Mouse (Mus musculus) cerebellum, postnatal 4 days (tissue): Measurements from ENCODE around the gene Kif16b.

Experiments
- DNase-seq, 2 experiments: peaks; one replicate each; pipeline ENCODE4 v3.0.0; 2022; ENCODE audit warnings: low spot score in 2 of 2, mixed read lengths in 1 of 2

Kif16b gene

DNA sequence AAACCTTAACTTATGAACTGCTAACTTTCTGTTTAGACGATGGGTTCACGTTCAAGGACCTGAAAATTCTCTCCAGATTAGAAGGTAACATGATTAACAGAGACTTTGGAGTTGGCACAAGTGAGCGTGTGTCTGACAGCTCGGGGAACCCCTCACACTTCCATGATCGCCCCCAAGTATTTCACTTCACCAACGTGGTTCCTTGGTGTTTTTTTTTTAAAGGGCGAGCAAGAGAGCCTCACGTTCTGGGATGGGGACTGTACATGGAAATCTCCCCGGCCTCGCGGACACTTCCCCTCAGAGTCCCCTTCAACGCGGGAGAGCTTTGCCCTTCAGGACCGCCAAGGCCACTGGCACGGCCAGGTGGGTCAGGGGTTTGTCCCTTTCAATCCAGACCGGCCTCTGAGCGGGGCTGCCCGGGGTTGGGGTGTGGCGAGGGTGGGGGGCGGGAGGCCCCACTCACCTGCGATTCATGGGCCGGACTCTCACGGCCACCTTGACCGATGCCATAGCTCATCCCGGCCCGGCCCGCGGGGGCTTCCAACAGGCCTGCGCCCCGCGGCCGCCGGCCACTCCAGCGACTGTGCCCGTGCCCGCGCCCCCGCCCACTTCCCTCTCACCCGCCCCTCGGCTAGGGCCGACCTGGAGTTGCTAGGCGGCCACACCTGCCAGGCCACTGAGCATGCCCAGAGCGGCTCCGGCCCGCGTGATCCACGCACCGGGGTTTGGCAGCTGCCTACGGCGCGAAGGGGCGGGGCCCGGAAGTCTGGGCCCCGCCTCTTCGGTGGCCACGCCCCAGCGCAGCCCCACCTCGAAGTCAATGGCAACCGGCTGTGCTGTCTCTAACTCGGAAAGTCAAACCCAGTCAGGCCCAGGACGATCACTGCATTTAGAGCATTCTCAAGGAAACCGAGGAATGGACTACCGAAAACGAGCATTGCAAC, at the start of gene Kif16b:
Kif16b (minus strand) TSS at position 670 of the 944 bp plus-strand sequence.
- peak; percentile 79 to 86 for DNase-seq

DNA sequence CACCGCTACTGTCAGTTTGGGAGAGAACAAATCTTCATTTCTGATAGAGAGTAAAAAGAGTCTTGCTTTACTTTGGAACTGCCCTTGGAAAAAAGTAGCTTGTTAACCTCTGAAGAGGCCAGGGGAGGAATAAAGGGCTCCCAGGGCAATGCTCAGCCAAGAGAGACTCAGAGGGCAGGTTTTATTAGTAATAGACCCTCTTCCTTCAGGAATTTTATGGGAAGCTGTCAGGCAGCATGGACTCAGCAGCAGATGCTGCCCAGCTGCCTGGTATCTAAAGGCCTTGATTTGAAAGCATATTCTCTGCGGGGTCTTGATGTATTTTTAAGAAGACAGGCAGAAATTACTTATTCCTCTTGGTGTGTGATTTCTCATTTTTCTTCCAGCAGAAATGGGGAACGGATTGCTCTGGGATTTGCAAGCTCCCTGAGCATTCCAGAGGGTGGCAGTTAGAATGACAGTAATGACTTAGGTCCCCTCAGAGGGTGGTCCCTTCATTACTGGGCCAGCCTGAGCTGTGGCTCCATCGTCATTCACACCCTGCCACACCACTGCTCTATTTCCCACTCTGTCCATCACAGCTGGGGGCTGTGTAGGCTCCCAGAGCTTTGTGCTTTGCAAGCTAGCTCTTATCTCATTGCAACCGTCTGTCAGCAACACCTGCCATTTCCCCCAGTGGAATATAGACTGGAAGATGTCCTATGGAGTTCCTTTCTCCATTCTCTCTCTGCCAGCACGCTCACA, 39.7 kb upstream of the Kif16b start:
- no peak for DNase-seq

DNA sequence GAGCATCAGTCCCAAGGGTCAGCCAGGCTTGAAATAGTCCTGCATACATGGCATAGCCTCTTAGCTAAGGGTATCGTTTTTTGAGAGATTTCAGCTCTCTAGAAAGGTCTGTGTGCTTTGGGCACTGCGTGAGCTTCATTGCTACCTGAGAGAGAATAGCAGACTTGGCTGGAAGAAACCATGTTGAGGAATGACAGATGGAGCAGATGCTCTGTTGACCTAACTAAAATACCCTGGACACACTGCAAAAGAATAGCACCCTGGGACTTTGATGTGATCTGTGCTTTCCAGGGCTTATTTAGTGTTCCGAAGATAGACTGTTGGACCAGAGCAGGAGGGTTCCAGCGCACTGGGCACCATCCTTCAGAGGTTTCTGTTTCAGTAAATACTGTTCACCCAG, 29.1 kb upstream of the Kif16b start:
- DNase-seq = no peak

DNA sequence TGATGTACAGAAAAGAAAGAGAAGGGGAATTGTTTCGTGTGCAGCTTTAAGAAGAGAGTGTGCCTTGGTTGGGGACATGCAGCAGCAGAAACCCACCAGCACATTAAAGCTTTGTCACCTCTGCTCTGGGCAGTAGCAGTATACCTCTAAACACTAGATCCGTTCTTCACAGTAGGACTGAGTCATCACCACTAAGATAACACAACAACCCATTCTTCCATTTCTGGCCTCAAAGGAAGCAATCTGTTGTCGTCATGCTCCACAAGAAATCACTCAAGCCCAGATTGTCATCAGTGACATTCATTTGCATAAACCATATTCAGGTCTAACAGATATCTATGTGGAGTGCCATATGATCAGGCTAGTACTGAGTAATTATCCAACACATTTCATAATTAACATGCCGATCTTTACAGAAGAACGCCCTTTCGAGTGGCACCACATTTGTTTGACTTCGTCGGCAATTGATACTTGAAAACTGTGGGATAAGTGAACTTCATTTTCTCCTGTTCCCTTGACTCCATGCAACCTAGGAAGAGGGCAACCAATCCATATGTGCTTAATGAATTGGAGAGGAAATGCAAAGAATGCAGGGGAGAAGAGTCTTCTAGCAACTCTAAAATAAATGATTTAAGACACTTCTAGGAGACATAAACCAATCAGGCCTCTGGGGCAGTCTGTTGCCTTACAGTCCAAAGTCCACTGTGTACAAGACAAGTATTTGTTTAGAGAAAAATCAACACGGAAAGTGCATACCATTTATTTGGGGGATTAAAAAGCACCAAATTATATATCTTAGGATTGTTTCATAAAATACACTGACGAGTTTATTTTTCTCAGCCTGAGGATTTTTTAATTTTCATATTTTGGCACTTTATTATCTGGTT, 28.1 kb upstream of the Kif16b start:
- no peak for DNase-seq

DNA sequence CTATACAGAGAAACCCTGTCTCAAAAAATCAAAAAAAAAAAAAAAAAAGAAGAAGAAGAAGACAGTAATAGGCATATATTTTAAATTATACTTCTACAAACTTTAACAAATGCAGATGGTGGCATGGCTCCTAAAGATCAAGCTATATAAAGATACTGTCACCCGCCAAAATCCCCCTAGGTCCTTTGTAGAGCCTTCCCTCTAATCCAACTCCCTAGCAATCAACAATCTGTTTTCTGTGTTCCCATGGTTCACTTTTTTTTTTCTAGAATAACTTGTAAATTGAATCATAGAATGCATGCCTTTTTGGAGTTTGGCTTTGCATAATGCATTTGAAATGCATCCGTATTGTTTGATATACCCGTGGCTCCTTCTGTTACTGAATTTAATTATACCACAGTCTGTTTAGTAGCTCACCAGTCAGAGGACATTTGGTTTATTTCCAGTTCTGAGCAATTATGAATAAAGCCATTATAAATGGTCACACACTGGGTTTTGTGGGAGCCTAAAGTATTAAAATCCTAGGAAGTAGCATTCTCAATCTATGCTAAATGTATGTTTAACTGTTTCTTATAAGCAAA, 9.6 kb upstream of the Kif16b start:
- no peak for DNase-seq

DNA sequence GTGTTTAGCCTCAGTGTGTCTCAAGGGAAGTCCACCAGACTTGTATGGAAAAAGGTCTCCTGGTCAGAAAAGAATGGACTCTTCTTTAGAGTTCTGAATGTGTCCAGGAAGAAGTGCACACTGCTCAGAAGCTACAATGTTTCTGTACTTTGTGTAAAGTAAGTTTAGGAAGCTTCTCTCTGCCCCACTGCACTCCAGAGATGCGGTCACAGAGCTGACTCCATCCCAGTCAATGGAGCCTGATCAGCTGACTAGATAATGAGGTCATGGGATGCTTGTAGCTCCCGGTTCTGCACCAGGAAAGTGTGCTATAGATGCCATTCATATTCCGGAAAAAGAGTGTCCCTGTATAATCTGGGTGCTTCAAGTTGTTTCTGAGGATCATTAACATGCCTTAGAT, 7.9 kb upstream of the Kif16b start:
- no peak for DNase-seq

DNA sequence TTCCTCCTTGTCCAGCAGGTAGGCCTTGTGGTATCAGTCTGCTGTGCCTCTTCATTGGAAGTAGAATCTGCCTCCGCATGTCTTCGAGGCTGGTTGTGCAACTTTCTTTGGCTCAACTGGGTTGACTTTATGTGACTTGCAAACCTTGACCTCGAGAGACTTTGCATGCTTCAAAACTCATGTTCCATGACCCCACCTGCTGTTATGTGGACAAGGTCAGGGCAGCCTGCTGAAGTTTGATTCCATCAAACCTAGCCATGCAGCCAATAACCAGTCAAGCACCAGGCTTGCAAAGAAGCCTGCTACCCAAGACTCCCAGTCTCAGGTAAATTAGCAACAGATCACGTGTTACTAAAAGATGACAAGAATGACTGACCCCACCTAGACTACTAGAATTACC, 5.7 kb upstream of the Kif16b start:
- DNase-seq = no peak

DNA sequence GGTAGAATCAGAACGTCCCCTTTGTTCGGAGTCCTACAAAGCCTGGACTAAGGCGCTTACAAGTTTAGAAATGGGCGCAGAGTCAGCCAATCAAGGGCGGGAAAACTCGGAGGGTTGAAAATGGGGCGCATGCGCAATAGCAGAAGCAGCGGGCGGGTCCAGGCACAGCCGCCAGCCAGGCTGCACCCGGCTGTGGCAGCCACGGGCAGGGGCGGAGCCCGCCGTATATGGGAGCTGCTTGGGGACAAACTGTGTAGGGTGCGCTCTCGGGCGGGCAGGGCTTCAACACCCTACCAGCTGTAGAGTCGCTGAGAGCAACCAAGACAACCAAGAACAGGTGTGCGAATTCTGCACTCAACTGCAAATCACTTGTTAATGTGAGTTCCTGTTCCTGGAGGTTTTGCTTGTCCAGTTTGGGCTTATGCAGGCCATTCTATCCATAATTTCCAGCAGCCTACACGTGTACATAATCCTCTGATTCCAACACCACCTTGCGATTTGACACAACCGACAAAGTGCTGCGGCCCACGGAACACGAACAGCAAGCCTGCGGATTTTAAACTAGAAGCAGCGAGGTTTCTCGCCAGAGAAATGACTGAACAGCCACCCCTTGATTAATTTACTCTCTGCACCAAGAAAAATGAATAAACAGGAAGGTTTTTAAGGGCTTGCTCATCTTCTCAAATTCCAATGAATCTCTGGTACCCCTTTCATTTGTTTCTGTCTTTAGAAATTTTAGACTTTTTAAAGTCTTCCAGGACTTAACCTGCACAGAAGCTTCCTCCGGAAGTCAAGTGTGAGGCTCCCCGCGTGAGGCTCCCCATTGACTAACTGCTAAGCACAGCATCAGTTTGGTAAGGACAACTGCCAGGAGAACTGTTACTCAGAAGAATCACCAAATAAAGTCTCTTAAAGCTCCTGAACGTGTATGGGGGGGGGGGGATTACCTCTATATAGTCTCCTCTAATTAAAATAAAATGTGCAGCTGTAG, 1.9 kb upstream of the Kif16b start:
- peak; percentile 82 to 87 for DNase-seq

DNA sequence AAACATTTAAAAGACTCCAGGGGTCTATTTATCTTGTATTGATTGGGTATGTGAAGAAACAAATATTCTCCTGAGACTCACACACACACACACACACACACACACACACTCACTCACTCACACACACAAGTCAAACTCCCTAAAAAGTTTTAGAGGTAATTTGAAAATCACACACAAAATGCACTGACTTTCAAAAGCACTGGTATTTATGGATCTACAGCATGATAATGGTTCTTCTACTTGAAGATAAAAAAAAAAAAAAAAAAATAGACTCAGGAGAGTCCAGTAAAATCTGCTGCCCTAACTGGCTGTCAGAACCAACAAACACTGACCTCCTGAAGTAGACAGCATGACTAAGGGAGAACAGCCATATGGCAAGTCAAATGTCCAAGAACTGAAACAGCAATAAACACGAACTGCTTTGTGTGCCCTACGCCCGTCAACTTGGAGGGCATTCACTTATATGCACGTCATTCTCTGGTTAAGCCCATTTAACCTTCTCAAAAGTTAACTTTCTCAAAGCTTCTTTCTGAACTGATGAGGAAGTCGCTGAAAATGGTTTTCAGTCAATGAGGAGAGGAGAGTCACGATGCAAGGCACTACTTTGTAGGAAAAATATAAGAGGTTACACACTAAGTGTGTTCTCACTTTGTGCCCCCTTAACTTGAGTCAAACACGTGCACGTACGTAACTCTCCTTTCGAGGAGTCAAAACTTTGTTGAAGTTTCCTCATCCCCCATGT, 1.0 kb downstream of the Kif16b start:
- no peak for DNase-seq

DNA sequence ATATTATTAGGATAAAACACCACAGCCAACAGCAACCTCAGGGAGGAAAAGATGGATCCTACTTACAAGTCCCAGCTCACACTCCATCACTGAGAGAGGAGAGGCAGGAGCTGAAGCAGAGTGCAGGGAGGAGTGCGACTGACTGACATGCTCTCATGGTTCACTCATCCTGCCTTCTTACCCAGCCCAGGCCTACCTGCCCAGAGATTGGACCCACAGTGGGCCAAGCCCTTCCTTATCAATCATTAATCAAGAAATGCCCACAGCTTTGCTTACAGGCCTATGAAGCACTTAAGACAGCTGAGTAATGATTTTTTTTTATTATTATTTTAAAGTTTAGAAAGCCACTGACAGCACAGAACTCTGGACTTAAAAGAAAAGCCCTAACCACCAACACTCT, 7.6 kb downstream of the Kif16b start:
- DNase-seq = no peak

DNA sequence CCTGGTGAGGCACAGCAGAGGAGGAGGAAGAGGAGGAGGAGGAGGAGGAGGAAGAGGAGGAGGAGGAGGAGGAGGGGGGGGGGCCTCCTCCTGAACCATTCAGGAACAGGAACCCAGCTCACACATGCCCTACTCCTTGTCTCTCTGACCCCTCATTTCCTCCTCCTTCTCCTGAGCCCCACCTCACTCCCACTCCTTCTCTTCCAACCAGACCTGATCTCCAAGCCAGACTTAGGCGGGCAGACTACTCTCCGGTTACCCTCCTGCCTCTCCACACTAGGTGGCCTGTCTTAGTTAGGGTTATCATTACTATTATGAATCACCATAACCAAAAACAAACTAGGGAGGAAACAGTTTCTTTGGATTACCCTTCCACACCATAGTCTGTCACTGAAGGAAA, 10.0 kb downstream of the Kif16b start:
- DNase-seq = no peak

DNA sequence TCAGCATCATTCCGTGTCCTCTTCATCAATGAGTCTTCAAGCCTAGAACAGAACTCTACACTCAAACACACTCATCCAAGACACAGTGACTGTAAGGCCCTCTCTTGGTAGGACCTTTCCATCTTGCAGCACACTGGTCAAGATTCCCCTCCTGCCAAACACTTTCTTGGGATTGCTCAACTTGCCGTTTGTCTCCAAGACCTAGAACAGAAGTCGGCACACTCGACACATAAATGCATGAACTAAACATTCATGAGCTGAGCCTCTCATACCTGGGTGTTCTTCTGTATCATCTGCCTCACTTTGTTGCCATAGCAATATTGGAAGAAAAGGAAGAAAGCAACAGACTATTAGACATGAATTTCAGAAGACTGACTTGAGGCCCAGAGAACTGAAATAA, 16.9 kb downstream of the Kif16b start:
- no peak for DNase-seq

DNA sequence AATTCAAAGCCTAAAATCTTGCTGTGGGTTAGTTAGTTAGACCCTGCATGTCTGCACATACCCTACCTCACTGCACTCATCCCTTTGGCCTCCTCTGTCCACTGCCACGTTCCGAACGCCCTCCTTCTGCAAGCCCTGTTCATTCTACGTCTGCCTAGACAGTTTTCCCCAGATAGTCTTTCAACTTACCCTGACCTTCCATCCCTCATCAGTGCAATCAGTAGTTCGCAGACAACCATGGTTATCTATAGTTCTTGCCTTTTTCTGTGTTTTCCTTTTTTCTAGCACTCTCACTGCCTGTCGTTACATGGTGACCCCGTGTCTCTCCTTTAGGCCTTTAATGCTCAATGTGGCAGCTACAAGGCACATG, 17.7 kb downstream of the Kif16b start:
- no peak for DNase-seq

DNA sequence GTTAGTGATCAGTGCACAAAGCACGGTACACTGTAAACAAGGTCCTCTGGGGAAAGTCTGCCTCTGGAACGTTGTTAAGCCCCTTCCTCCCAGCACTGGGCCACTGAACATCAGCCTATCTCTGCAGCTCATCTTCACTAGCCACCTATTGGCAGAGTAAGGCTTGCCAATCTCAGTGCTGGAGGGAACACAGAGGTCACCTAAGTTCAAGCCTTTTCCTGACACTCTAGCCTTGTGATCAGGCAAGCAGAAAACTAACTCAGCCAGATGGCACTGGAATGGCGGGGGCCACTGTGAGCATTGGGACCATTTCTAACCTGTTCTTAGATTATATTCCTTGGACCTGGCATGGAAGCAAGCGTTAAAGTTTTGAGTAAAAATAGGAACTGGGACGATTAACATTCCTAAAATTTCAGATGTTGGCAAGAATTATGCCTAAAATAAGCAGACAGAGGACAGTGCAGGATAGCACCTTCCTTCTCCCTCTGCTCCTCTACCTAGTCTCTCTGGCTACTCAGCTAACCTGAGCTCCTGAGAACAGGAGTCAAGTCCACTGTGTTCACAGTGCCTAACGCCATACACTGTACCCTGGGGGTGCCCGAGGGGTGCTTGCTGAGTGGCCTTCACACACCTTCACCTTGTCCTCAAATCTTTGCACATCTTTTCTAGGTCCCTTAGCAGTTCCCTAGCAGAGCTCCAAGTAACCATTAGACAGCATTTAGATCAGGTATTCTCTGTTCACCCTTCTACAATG, 18.3 kb downstream of the Kif16b start:
- no peak for DNase-seq

DNA sequence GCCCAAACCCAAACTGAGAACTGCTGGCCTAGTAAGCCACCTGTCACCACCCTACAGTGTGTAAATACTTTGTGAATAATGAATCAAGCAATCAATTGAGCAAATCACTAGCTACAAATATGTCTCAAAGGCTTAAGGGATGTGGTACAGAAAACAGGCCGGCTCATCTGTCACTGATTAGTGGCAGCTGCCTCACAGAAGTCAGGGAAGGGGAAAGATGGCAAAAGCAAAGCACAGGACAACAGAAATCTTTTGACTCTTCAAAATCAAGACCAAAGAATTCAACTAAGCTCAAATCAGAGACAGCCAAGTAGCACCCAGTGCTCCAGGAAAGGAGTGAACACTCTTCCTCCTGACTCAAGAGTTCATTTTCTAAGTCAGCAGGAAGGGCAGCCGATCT, 18.9 kb downstream of the Kif16b start:
- DNase-seq = no peak

DNA sequence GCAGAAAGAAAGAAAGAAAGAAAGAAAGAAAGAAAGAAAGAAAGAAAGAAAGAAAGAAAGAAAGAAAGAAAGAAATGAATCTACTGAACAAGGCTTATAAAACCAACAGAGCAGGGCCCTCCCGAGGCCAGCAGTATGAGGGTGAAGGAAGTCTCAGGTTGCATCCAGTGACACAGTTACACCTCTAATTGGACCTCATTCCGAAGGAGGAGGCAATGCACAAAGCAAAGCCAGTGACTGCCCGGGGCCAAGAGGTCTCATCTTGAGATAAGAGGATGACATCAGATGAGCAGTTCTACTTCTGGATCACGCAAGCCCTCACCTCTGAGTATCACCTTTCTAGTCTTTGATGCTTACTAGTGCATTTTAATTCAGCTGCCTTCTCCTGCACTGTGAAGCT, 20.2 kb downstream of the Kif16b start:
- no peak for DNase-seq

DNA sequence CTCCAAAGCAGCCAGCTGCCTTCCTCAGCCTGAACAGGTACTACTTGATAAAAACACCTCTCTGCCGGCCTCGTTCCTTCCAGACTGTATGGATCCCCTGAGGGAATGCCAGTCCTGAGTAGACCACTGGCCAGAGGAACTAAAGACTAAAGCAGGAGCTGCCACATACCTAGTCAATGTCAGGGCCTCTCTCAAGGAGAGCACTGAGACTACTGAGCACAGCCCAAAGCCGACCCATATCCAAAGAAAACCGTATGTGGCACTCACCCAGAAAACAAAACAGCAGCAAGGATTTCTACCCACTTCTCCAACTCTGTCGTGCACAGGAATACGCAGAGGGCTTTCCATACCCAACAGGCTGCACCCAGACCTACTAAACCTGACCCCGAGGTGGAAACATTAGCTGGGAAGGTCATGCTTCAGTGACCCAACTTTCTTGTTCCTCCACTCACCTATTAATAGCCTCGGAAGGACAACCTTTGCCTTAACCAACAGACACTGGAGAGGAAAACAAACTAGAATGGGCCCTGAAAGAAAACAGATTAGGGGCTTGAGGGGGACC, 22.0 kb downstream of the Kif16b start:
- DNase-seq = no peak

DNA sequence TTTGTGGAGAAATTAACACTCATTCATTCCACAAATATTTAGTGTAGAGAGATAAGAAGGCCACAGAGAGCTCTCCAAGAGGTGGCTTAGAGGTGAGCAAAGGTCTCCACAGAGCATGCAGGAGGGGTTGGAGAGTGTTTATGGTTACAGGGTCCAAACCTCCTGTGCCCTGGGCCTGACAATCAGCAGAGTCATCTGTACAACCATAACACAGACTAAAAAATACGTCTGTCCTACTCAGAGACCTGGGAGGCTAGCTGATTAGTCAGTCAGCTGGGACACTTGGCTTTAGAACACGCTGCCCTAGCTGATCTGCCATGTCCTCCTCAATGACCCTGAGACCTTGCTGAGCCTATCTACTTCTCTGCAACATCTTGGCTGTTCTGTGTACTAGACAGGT, 24.7 kb downstream of the Kif16b start:
- DNase-seq = no peak

DNA sequence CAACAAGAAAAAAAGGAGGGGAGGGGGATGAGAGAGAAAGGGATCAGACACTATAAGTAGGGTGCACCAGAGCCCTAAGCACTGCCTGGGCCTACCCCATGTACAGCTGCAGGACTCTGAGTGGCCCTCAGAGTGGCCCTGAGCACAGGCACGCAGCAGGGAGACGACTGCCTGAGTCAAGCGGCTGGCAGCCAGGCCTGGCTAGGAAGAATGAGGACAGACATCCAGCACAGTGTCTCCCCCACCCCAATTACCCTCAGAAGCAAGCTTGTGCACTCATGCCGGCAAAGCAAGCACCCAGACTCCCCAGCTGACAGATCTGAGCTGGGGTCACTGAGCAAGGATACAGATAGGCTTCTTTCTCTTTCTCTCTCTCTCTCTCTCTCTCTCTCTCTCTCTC, 25.4 kb downstream of the Kif16b start:
- DNase-seq = no peak
